Mouse (Mus musculus) left cerebral cortex, postnatal 25 days (tissue): ENCODE results near the gene Trpv1. TPM values are rescaled to one million over a fixed set of nuclear protein-coding genes. Genes with fewer than 3 reads are reported as not detected.

ENCODE experiments used
- DNase-seq, 2 experiments: peaks; one replicate each; pipeline ENCODE4 v3.0.0; 2022; ENCODE audit warnings: low spot score in 2 of 2, mixed read lengths in 1 of 2
- intact Hi-C: fragments of 180-260 bp; cut with DNase I; formaldehyde crosslinking; loops from one replicate; pipeline ENCODE4 v1.15.1; 2025
- total RNA-seq, 2 experiments: library from RNA; stranded (reverse); gene quantifications; 2 replicates each; pipeline ENCODE4 v1.2.3; 2021

The Trpv1 gene
- under 1 TPM in 1 of 2 experiments, not detected in 1; 0.50 TPM for total RNA-seq

DNA sequence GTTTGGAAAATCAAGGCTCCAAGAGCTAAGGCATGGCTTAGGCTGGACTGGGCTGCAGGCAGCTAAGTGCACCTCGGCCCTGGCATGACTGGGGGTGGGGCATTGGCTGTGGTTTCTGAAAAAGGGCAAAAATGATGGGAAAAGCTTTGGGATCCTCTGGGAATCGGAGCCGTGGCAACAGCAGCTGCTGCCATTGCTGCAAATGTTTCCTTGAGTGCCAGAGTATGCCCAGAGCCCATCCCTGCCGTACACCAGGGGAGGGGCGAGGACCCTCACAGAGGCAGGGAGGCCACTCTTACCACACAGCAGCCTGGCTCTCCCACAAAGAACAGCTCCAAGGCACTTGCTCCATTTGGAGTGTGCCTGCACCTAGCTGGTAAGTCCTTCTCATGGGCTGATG, at the start of gene Trpv1:
Gene Trpv1, plus strand, starts transcription at position 301 of the 400 bp plus-strand sequence.
- intact Hi-C loops = no loop called here
- DNase-seq = no peak

DNA sequence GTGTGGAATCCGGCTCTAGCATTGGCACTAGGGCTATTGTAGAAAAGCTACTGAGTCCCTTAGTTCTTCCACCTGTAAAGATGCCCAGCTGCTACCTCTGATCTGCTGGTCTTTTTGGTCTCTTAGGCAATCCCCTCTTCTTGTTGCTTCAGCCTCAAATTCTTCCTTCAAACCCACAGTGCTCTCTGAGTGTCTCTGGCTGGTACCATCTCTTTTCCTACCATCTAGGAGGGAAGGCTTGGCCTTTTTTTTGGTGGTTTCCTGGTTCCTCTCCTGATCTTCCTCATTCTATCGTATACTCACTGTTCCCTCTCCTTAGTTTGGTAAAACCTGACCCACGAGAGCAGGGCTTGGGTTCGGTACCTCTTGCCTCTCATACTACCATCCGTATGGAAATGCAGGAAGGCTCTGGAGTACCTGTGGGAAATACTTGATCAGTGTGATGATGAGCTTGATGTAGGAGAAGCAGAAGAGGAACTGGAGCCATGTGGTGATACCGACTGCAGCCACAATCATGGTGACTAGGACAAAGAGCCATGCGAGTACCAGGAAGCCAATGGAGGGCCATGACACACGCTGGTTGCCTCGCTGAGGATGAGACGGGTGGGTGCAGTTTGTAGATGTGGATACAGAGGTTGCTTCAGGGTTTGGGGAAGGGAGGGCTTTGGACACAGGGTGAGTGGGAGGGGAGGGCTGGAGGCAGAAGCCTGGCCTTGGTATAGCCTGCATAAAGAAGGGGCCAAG, 48.0 kb upstream of the Trpv1 start:
- intact Hi-C loops = no loop called here
- DNase-seq = no peak

DNA sequence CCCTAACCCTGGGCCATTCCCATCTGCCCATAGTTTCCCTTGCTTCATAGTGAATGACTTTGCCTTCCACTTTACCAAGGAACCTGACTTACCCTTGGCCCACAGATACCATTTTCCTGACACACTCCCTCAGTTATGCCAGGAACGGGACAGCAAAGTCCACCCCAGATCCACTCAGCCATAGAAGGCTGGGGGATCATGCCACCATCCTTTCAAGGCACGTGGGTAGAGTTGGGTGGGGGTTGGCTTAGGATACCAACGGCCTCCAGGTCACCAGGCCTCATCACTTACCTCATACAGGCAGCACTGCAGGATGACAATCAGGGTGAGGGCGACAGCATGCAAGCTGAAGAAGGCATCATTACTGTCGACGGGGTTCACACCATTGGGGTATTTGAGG, 46.9 kb upstream of the Trpv1 start:
- no peak for DNase-seq
- intact Hi-C loops = no loop called here

DNA sequence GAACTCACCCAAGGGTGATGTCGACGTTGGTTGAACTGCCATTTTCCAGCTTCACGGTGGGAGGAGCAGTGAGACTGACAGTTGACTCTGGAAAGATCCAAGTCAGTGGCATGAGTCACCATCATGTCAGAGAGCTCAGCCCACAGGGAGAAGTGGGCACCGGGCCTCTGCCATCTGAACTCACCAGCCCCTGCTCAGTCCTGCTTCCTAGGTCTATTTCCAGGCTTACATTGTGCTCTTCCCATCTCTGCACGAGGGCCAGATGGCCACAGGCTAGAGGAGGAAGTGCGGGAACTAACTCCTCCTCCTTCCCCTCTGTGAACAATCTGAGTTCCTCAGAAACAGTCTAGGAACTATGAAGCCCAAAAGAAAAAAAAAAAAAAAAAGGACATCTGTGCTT, 41.0 kb upstream of the Trpv1 start:
- intact Hi-C loops = no loop called here
- peak in 1 of 2 experiments; percentile 24 for DNase-seq

DNA sequence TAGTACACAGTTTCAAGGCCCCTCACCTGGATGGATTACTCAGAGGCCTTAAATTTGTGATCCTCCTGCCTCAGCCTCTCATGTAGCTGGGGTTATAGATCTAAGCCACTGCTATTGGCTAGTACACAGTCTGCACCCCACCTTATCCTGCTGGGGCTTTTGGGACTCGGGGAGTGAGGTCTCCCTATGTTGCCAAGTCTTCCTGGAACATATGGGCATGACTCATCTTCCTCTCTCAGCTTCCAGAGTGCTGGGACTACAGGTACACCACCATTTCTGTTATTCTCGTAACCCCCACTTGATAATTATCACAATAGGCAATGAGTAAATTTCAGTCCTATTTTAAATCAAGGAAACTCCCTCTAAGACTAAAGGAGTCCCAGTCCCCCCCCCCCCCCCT, 39.6 kb upstream of the Trpv1 start:
- DNase-seq = no peak
- intact Hi-C loops = no loop called here

DNA sequence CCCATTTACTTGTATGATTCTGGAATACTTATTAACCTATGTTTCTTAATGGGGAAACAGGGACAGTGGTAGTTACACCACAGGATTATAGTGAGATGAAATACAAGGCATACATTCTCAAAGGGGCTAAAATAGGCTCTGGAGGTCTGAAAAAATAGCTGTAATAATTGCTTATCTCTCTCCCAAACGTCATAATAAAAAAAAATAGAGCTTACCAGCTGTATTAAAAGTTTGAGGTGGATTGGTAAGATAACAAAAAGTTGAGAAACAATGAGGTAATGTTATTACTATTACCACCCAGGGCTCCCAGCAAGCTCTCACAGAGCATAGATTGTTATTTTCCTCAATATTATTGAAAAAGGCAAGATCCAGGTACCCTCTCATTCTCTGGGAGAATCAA, 35.9 kb upstream of the Trpv1 start:
- intact Hi-C loops = loop anchor here (2.0 kb wide), 2 partner anchors 21 to 83 kb away; partner anchors contain the start of genes Emc6 and Tax1bp3
- DNase-seq = no peak

DNA sequence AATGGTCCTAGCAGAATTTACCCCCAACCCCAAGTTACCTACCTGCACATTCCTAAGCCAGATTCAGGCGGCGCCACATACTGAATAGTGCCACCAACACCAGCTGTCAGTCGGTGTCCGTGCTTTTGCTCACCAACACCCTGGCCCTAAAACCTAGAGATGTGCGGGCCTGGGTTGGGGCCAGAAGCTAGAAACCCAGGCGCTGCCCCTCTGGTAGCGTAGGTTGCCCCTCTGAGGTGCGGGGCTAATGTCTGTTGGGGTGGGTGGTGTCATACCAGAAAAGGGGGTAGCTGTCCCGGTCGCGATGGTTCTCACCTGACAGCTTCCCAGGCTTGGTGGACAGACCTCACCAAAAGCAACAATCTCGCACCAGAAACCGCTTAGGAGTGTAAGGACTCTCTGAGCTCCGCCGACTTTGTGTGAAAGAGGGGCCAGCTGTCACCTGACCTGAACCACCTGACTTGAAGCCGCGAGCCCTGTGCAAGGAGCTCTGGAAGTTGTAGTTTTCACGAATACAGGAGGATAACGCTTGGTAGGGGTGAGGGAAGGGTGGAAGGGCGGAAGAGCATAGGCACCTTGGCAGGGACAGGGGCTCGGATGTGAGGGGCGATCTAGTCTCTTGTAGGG, 35.4 kb upstream of the Trpv1 start, which contains the start of gene Ctns:
Gene Ctns, minus strand, starts transcription at position 440 of the 627 bp plus-strand sequence.
- intact Hi-C loops = loop anchor here (2.0 kb wide), 2 partner anchors 22 to 82 kb away; partner anchors contain the start of genes Emc6 and Tax1bp3
- peak; percentile 90 to 94 for DNase-seq

DNA sequence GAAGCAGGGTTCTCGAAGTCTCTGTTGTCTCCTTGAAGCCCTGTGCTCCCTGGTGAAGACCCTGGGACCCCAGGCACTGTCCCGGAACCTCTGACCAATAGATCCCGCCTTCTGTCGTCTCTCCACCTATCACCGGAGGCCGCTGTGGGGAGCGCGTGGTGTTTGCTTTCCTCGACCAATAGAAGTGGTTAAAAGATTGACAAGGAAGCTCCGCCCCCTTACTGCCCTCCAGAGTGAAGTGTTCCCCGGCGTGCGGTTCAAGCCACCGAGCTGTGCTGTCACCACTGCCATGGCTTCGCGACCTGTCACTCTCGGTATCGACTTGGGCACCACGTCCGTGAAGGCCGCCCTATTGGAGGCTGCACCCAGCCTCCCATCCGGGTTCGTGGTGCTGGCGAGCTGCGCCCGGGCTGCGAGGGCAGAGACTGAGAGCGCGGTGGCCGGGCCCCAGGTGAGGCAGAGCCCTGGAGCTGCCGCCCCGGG, 34.8 kb upstream of the Trpv1 start, which contains the start of gene Shpk:
Gene Shpk, plus strand, starts transcription at position 231 of the 483 bp plus-strand sequence.
- intact Hi-C loops = loop anchor here (2.0 kb wide), 2 partner anchors 22 to 82 kb away; partner anchors contain the start of genes Emc6 and Tax1bp3
- DNase-seq = peak; percentile 97 to 98

DNA sequence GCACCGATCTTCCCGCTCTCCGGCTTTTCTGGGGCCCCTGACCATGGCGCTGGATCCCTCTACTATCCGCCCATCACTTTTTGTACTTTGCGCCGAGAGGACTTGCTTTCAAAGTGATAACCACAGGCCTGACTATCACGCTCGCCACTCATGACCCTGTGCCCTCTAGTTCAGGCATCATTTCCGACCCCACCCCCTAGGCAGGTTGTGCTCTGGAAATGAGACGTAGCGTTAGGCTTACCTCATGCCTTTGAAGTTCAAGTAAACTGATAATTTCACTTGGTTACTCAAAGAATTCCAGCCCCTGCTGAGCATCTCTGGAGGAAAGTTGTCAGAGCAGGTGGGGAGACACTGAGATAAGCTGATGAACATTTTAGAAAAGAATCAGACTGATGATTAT, 34.2 kb upstream of the Trpv1 start:
- intact Hi-C loops = loop anchor here (2.0 kb wide), 2 partner anchors 23 to 81 kb away; partner anchors contain the start of genes Emc6 and Tax1bp3
- no peak for DNase-seq

DNA sequence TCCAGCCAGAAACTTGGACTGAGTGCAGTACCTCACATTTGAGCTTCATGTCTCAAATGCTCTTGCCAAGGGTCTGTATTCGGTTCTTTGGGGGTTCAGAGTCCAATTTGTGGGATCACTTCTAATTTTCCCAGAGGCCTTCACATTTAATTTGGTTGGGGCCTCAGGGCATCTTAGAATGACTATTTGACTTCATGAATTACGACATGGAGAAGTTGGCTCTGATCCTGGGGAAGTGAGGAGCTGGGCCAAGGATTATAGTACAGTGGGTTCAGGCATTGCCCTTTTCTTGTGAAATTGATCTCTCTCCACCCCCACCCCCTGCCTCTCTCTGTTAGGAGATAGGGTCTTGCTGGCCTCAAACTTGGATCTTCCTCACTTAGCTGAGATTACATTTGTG, 33.1 kb upstream of the Trpv1 start:
- intact Hi-C loops = no loop called here
- no peak for DNase-seq

DNA sequence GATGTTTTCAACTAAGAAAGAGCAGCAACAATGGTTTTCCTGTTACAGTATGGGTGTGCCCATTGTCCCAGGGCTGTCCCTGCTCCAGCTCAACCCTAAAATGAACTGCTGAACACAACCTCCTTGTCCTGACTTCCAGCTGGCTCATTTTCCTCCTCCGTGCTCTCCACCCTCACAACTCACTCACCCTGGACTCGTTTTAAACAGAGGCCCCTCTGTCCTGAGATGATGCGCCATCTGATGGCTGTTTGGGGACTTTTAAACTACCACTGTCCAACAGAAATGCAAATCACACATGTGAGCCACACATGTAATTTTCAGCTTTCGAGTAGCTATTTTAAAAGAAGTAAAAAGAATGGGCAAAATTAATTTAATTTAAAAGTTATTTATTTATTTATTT, 32.5 kb upstream of the Trpv1 start:
- intact Hi-C loops = no loop called here
- DNase-seq = peak in 1 of 2 experiments; percentile 17

DNA sequence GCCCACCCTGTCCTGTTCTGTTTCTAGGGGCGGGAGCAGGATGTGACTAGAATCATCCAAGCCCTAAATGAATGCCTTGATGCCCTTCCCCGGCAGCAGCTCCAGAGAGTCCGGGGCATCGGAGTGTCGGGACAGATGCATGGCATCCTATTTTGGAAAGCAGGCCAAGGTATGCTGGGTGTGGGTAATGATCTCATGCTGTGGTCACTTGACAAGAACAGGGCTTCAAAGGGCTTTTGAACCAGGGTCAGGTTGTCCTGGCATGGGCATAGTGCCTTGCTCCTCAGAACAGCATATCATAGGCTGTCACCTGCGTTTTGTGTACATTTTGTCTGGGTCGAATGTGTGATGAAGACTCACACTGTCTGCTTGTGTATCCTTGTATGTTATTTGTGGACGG, 30.2 kb upstream of the Trpv1 start:
- no peak for DNase-seq
- intact Hi-C loops = no loop called here

DNA sequence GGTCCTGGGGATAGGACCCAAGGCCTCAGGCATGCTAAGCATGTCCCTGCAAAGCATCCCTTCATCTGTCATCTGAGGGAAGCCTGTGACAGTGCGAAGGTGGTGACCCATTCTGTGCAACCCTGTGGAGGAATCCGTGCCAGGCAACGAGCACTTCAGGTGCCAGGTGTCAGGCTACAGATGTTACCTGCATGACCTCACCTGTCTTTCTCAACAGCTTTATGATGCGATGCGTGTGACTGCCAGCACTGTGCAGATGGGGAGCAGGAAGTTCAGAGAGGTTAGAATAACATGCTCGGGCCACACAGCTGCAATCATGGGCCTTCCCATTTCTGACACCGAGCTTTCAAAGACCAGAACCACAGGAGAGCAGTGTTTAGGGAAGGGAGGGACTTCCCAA, 28.9 kb upstream of the Trpv1 start:
- no peak for DNase-seq
- intact Hi-C loops = no loop called here

DNA sequence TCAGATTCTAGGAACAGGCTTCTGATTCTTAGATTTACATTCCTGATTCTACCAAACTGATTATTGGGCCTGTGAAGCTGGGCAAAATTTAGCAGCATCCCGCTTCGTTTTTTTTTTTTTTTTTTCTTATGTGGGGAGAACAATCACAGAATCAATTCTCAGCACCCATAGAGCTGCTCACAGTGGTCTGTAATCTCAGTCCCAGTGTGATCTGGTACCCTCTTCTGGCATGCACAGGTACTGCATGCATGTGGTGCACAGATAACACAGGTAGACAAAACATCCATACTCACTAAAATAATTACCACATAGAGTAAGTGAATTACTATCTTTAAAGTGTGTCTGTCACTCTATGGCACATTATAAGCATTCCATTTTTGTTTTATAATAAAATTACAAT, 26.5 kb upstream of the Trpv1 start:
- intact Hi-C loops = no loop called here
- no peak for DNase-seq

DNA sequence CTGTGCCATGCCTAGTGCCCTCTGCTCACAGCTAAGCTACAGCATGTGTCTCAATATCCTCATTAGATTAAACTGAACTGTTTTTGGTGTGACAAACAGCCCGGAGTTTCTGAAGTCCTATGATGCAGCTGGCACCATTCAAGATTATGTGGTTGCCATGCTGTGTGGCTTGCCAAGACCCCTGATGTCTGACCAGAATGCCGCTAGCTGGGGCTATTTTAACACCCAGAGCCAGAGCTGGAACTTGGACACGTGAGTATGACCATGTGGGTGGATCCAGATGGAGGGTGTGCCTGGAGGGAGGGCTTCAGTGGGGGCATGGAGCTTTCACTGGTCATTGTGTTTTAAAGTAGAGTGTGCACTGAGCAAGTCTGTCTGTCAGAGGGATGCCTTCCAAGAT, 20.1 kb upstream of the Trpv1 start:
- intact Hi-C loops = no loop called here
- no peak for DNase-seq

DNA sequence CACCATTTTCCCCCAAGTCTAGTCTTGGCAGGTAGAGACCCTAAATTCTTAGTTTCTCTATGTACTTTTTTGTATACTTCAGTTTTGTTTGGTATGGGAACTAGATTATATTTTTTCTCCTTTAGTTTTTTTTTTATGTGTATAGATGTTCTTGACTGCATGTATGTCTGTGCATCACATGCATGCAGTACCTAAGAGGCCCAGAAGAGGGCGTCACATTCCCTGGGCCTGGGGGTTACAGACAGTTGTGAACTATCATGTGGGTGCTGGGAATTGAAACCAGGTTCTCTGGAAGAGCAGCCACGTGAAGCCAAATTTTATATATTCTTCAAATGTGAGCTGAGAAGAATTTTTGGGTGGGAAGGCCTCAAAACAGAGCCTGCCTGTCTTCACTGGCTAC, 14.4 kb upstream of the Trpv1 start:
- intact Hi-C loops = no loop called here

DNA sequence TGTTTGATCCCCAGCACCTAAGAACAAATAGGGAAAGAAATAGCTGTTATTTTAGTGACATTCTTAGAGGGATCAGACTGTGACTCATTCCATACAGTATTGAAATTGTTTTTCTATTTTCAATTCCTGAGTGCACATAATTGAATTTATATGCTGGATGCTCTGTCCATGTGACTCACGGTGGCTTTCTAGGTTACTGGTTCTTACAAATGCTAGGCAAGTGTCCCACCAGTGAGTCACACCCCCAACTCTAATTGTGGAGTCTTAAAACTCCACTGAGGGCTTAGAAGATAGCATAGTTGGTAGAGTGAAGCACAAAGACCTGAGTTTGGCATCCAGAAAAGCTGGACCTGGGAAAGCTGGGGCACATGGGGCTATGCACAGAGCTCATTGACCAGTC, 13.4 kb upstream of the Trpv1 start:
- intact Hi-C loops = no loop called here
- no peak for DNase-seq

More for the DNA sequence above, 14.4 kb upstream of the Trpv1 start:
- no peak for DNase-seq

DNA sequence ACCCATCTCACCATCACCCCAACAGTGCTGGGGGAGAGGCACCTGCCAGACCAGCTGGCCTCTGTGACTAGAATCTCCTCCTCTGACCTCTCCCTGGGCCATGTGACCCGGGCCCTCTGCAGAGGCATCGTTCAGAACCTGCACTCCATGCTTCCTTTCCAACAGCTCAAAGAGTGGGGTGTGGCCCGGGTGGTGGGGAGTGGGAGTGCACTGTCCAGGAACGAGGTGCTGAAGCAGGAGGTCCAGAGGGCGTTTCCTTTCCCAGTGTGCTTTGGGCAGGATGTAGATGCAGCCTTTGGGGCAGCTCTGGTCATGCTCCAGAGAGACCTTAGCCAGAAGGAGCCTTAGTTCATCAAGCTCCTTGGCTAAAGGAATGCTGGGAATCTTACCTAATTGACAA, 11.2 kb upstream of the Trpv1 start:
- DNase-seq = no peak
- intact Hi-C loops = no loop called here

DNA sequence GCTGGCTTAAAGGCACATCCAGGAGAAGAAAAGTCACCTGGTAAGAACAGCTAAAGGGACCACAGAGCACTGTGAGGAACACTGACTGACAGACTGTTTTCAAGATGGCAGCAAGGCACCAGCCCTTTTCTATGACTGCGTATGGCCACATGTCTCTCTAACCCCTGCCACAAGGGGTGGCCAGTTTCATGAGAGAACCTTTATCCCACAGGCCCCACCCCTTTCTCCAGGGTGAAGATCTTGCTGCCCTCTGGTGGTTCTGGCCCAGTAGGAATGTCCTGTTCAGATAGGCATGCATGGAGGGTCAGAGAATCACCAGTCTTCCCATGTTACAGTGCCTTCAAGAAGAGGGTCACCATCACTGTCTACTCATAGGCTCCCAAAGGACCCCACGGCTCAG, 10.1 kb upstream of the Trpv1 start:
- no peak for DNase-seq
- intact Hi-C loops = no loop called here

DNA sequence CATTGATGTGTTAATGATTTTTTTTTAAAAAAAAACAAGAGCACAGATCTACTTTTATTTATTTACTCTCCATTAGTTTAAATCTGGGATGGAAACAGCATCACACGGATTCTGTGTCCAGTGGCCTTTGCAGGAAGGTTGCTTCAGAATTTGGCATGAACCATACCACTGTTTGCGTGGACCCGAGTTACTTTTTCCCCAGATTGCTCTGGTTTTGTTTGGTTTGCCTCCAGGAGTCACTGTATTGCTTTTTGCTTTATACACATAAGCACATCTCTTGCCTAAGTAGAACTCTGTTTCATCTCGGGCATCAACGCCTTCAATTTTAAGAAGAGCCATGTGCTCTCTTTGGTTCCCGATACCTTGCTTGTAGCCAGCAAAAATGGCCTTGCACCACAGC, 8.2 kb upstream of the Trpv1 start:
- DNase-seq = no peak
- intact Hi-C loops = no loop called here

DNA sequence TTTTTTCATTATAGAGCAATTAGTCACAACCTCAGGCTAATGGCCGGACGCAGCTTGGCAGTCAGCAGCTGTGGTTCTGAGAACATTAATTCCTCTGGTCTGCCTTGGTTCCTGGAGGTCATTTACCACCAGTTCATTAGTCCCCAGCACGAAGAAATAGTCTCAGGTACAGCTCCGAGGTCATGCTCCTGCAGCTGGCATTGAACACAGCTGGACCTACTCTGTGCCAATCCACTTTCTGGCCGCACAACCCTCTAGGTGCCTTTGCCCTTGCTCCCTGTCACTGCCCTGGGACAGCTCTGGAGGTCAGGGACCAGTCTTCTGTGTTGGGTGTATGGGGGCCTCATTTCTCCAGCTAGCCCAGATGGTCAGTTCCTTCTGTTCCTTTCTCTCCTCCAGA, 5.2 kb upstream of the Trpv1 start:
- intact Hi-C loops = no loop called here
- no peak for DNase-seq
